Mouse (Mus musculus) midbrain, embryonic 15.5 days (tissue): ENCODE results near the gene Rsph4a. TPM values are rescaled to one million over a fixed set of nuclear protein-coding genes. Genes with fewer than 3 reads are reported as not detected.

ENCODE experiments used
- ATAC-seq: fragments of 200-750 bp; cut with Nextera tagmentation; replicated peaks from 2 replicates; pipeline ENCODE4 v1.8.0; 2017; ENCODE audit warnings: moderate TSS enrichment
- H3K27ac ChIP-seq: fragments of 300-500 bp; sonication (generic); 2 replicates; pipeline ENCODE4 v1.5.1; 2015; ENCODE audit warnings: mild to moderate bottlenecking, inconsistent platforms
- H3K27me3 ChIP-seq: fragments of 300-500 bp; sonication (generic); replicated peaks from 2 replicates; pipeline ENCODE4 v1.6.1; 2015; ENCODE audit warnings: inconsistent platforms
- H3K36me3 ChIP-seq: fragments of 300-500 bp; sonication (generic); replicated peaks from 2 replicates; pipeline ENCODE4 v1.6.1; 2015; ENCODE audit warnings: inconsistent platforms
- H3K4me1 ChIP-seq: fragments of 300-500 bp; sonication (generic); 2 replicates; pipeline ENCODE4 v1.6.1; 2015; ENCODE audit warnings: inconsistent platforms
- H3K4me2 ChIP-seq: fragments of 300-500 bp; sonication (generic); 2 replicates; pipeline ENCODE4 v1.6.1; 2015; ENCODE audit warnings: inconsistent platforms, mild to moderate bottlenecking, moderate library complexity
- H3K4me3 ChIP-seq: fragments of 300-500 bp; sonication (generic); 2 replicates; pipeline ENCODE4 v1.5.1; 2015; ENCODE audit warnings: mild to moderate bottlenecking, inconsistent platforms
- H3K9ac ChIP-seq: fragments of 300-500 bp; sonication (generic); 2 replicates; pipeline ENCODE4 v1.6.1; 2015; ENCODE audit warnings: mild to moderate bottlenecking, inconsistent platforms
- H3K9me3 ChIP-seq: fragments of 300-500 bp; sonication (generic); 2 replicates; pipeline ENCODE4 v1.6.1; 2016; ENCODE audit warnings: inconsistent platforms
- WGBS: fragments of 180-500 bp; shearing (Covaris S2); methylation state at CpG from one replicate; pipeline ENCODE4 v1.1.7; 2015; ENCODE audit warnings: mixed read lengths; 5-methylcytosine and 5-hydroxymethylcytosine counted together
- polyA plus RNA-seq: library from polyadenylated mRNA; unstranded; fragments of >200 nt; fragmentation: Nextera tagmentation; extraction: Ambion mirVana; gene quantifications from 2 replicates; pipeline ENCODE4 v1.2.1, GENCODE M21; 2015

Rsph4a gene
- polyA plus RNA-seq, 1 experiment from 2014 or later = 1.3 TPM

GRCm38 (mm10) chr10:33952509-33952908 is 47.6 kb downstream of the Rsph4a start:
- Histone ChIP-seq H3K4me2 (no peak overlapping the region), H3K4me1 (peaks cover 20% of the 10 kb centered on the region), H3K27me3 (no peaks in the 10 kb centered on the region), H3K4me3 (no peak overlapping the region), H3K36me3 (no peaks in the 10 kb centered on the region), H3K27ac (no peak overlapping the region), H3K9ac (no peak overlapping the region), H3K9me3 (no peaks in the 10 kb centered on the region)
- no peak for ATAC-seq
- 83% methylated on average over 3 of the region's 3 CpGs for WGBS

Other genes starting within 250 kb of the Rsph4a start
- not detected in 2 replicates for gene Sult3a2, start 118.4 kb upstream of the Rsph4a start, polyA plus RNA-seq
- not detected in 2 replicates for gene Sult3a1, start 47.4 kb upstream of the Rsph4a start, polyA plus RNA-seq
- gene Zup1, start 46.2 kb downstream of the Rsph4a start, polyA plus RNA-seq = 19.2 and 22.4 TPM in 2 replicates
- gene Rwdd1, start 114.5 kb downstream of the Rsph4a start, polyA plus RNA-seq = 101 and 113 TPM in 2 replicates
- gene Trappc3l, start 132.5 kb downstream of the Rsph4a start, polyA plus RNA-seq = not detected in 2 replicates
- gene Calhm4, start 139.2 kb downstream of the Rsph4a start, polyA plus RNA-seq = not detected in 2 replicates
- gene Calhm5, start 191.4 kb downstream of the Rsph4a start, polyA plus RNA-seq = 0.64 and 0.74 TPM in 2 replicates
- 0.36 and 0.63 TPM in 2 replicates for gene Calhm6, start 222.9 kb downstream of the Rsph4a start, polyA plus RNA-seq